Mouse (Mus musculus): ENCODE measurements around the gene Ucp2.
"Not testable (repeated sequence)": the region's sequence is repeated elsewhere in the genome, so short reads cannot be mapped to it uniquely, and the experiment has no call there.

Ucp2 gene

DNA sequence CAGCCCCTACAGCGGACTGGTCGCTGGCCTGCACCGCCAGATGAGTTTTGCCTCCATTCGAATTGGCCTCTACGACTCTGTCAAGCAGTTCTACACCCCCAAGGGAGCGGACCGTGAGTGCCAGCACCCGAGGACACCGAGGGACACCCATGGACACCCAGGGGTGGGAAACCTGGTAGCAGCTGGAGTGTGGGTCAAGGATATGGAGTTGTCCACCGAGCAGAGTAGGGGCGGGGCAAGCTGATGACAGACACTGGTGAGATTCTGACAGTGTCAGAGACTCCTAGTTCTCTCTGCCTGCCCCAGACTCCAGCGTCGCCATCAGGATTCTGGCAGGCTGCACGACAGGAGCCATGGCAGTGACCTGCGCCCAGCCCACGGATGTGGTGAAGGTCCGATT, 13.0 kb upstream of the Ucp2 start:
- DNase-seq = no peak

DNA sequence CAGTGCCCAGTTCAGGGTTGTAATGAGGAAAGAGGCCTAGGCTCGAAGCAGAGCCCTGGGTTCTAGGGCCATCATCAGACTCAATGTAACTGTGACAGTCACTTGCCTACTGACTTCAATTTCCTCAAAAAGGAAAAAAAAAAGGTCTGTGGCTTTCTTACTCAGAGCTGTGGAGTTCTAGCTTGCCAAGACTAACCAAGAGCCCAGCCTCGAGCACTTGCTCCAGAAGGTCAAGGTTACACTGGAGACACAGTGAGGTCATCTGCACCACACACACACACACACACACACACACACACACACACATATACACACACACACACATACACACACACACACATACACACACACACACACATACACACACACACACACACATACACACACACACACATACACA, 11.1 kb upstream of the Ucp2 start:
- DNase-seq = not testable (repeated sequence)

- no peak for DNase-seq
These were observed 8.6 kb upstream of the Ucp2 start for GRCm38 (mm10) chr7:100484493-100484892.

DNA sequence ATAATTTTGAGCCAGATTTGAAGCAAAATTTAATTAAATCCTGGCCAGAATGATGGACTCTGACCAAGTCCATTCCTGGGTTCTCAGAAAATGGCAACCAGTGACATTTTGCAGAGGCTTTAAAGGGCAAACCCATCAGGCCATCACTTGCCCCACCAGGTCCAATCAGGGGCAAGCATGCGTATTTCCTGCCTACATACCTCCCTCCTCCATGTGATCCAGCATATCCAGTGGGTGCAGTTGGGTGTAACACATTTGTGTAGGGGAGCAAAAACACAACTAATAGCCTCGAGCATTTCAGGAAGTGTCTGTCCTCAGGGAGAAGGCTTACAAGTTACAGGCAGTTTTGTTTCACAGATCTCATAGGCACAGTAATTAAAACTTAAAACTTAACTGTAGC, 5.8 kb upstream of the Ucp2 start:
- no peak for DNase-seq

DNA sequence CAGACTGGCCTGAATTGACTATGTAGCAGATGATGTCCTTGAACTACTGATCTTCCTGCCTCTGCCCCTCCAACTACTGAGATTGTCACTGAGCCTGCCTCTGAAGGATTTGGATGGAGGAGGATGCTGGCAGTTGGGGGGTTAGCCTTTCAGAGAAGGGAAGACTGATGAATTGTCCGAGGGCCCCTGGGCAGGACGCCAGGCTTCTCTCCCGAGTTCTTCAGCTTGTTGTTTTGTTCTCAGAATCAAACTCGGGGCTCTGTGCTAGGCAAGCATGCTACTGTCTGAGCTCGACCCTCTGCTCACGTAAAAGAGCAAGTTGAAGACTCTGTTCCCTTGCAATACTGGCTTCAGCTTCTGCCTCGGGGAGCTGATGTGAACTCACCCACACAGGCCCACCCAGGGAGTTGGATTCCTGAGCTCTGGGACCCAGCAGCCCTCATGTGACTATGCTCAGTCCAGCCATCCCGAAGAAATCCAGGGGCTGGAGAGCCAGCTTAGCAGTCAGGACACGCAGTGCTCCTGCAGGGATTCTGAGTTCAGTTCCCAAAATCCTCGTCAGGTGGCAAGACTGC, 4.6 kb upstream of the Ucp2 start:
- no peak for DNase-seq

- no peak for DNase-seq
These were observed 583 bp upstream of the Ucp2 start for GRCm38 (mm10) chr7:100492391-100493116.

GRCm38 (mm10) chr7:100493484-100494414, 612 bp downstream of the Ucp2 start:
- DNase-seq = peak; percentile 46

DNA sequence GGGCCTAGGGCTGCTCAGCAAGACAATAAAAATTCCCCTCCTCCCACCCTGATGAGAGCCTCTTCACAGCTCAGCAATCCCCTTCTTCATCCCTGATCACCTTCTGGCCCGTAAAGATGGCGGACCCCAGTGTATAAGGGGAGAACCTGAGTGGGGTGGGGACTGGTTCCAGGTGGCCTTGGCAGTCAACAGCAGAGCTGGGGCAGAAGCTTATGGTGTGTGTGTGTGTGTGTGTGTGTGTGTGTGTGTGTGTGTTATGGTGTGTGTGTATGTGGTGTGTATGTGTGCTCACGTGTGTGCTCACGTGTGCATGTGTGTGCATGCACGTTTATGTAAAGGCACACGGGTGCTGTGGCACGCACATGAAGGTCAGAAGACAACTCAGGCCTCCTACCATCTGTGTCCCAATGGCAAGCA, 1.3 kb downstream of the Ucp2 start:
- no peak for DNase-seq

- DNase-seq = no peak
These were observed 1.9 kb downstream of the Ucp2 start for GRCm38 (mm10) chr7:100495042-100495441.

DNA sequence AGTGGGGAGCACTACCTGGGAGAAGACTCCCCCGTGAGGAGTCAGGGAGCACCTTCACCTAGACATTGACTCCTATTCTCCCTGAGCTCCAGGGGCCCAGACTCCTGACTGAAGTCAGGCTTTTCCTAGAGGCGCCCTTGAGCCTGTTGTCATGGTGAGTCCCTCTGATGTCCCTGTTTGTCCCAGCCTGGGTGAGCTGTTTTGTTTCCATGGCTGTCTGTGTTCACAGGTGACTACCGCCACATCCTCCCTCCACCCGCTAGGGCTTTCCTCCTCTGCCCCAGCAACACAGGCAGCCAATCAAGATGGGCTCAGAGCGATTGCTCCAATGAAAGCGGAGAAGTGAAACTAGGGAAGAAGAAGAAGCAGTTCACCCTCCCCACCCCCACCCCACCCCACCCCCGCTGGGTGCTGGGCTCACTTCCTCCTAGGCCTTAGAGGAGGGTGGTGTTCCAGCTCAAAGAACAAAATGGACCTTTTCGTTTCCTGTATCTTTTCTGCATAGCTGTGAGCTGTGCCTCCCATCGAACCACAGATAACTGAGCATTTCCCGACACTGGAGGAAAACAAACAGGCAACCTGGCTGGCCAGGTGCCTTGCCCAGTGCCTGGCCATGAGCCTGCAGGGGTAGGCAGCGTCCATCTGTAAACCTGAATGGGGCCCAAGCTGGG, 2.6 kb downstream of the Ucp2 start:
- peak; percentile 52 for DNase-seq

DNA sequence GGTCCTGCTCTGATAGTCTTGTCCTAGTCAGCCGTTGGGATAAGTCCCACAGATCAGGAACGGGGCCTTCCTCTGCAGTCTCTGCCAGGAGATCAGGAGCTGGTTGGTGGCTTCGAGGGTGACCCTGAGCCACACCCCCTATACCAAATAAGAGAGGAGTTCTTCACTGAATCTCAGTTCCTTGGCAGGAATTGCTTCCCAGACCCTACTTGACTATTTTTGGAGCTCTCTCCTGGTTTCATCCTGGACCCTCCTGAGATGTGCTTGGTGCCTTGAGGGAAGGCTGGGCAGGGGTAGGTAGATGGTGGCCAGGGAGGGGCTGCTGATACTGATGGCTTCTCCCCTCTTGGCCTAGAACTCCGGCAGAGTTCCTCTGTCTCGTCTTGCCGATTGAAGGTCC, 3.2 kb downstream of the Ucp2 start:
- no peak for DNase-seq

DNA sequence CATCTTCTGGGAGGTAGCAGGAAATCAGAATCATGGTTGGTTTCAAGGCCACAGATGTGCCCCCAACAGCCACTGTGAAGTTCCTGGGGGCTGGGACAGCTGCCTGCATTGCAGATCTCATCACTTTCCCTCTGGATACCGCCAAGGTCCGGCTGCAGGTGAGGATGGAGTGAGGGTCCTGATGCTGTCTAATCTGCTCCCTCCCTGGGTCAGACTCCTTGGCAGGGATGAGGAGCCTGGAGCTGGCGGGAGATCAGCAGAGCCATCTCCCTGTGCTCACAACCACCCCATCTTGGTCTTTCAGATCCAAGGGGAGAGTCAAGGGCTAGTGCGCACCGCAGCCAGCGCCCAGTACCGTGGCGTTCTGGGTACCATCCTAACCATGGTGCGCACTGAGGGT, 3.7 kb downstream of the Ucp2 start:
- DNase-seq = no peak

- no peak for DNase-seq
These were observed 4.3 kb downstream of the Ucp2 start for GRCm38 (mm10) chr7:100497402-100497801.

DNA sequence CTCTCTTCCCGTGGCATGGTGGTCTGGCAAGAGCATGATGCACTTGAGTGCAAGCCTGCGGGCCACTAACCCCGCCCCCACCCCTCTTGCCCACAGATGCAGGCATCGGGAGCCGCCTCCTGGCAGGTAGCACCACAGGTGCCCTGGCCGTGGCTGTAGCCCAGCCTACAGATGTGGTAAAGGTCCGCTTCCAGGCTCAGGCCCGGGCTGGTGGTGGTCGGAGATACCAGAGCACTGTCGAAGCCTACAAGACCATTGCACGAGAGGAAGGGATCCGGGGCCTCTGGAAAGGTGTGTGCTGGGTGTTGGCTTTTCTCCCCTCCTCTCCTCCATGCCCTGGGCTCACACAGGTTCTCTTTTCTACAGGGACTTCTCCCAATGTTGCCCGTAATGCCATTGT, 4.8 kb downstream of the Ucp2 start:
- no peak for DNase-seq

DNA sequence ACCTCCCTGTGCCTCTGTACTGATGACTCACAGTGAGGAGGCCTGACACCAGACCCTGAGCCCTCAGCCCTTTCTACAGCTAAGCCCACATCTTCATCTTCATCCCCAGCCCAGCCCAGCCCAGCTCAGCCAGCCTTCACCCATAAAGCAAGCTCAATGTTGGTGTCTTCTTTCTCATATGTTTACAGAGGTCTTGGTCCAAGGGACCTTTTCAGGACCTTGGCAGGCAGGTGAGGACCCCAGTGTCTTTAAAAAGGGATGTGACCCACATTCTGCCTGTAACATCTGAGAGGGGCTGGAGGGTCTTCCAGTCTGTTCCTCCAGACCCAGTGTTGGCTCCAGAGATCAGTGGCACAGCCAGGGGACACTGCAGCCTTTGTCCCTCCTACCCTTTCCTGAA, 6.3 kb downstream of the Ucp2 start:
- DNase-seq = no peak

DNA sequence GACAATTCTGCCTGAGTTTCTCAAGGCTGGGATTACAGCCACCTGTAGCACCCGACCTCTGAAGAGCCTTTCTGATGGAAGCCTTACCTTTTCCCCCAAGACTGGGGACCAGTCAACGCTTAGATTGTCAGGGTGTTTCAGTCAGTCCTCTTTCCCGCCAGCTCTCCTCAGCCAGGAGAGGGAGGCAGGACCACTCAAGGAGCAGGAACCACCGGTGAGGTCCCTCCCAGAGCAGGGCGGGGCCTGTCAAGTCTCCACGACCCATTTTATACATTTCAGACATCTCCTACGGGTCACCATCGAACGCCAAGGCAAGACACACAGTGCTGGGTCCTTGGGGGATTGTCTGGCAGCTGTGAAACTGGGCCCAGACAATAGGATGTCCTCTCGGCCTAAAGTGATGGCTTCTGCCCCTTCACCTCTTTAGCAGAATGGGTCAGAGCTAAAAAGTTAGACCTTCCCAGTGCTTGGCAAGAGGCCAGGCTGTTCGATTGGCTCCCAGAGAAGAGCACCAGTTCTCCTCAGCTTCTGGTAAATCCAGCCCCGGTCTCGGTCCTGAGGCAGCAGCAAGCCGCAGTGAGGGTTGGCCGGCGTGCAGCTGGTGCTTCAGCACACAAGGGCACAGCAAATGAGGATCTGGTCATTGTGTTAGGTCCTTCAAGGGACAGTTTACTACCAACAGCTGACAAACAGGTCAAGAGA, 7.3 kb downstream of the Ucp2 start:
- DNase-seq = no peak

GRCm38 (mm10) chr7:100501027-100501843, 8.1 kb downstream of the Ucp2 start:
- no peak for DNase-seq

DNA sequence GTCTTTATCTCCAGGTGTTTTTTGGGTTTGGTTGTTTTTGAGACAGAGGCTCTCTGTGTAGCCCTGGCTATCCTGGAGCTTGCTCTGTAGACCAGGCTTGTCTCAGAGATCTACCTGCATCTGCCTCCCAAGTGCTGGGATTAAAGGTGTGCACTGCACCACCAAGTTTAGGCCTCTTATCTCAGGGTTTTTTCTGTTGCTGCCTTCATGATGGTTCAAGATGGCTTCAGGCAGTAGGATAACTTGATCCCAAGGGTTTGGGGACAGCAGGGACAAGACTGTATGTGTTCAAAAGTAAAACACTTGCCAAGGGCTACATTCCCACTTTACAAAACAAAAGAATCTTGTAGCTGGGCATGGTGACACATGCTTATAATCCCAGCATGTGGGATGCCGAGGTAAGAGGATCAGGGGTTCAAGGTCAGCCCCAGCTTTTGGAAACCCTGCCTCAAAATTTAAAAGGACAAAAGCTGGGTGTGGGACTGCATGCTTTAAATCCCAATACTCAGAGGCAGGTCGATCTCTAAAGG, 8.8 kb downstream of the Ucp2 start:
- no peak for DNase-seq

GRCm38 (mm10) chr7:100502374-100502922, 9.3 kb downstream of the Ucp2 start:
- no peak for DNase-seq

GRCm38 (mm10) chr7:100503076-100503475, 9.9 kb downstream of the Ucp2 start:
- DNase-seq = no peak

Measured in kidney, adult 18-20 months (tissue).